Mouse (Mus musculus): ENCODE results near the gene RPS10-NUDT3. TPM values are rescaled to one million over a fixed set of nuclear protein-coding genes. Genes with fewer than 3 reads are reported as not detected.
"Not testable (repeated sequence)": the region's sequence is repeated elsewhere in the genome, so short reads cannot be mapped to it uniquely, and the experiment has no call there.

RPS10-NUDT3 gene
- polyA plus RNA-seq, 1 experiment from 2014 or later: not detected

DNA sequence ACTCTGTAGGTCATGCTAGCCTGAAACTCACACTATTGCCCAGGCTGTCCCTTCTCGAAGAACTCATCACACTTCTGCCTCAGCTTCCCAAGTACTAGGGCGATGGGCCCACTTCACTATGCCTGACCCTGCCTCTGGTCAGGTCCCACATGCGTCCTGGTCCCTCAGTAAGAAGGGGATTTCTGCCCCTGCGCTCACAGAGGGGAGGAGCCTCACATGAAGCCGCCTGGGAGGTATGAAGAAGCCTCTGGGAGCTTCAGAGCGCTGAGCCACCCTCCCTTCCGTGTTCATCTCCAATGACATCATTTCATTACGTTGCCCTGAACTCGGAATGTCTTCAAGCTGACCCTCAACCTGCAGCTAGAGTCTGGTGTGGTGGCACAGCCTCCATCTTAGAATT is 8.7 kb upstream of the RPS10-NUDT3 start:
- H3K4me2 ChIP-seq (ENCODE audit: low read length): no peak overlapping the region
- H3K36me3 ChIP-seq (ENCODE audit: control insufficient read depth, insufficient read depth): no peaks in the 10 kb centered on the region
- no peak overlapping the region for H3K4me3 ChIP-seq (replicated peaks; ENCODE audit: low read length)
- no peak for ATAC-seq
- no peak overlapping the region for H3K9ac ChIP-seq (replicated peaks; ENCODE audit: low read depth, low read length)
- 83% methylated on average over 9 of the region's 9 CpGs for WGBS
- no peak overlapping the region for H3K27ac ChIP-seq (ENCODE audit: low read length)
- no peaks in the 10 kb centered on the region for H3K9me3 ChIP-seq (ENCODE audit: control insufficient read depth, low read length)
- H3K4me1 ChIP-seq (replicated peaks; ENCODE audit: control insufficient read depth, insufficient read depth, low read length): peaks cover 11% of the 10 kb centered on the region
- H3K27me3 ChIP-seq (replicated peaks; ENCODE audit: control insufficient read depth, insufficient read depth, low read length): no peaks in the 10 kb centered on the region

DNA sequence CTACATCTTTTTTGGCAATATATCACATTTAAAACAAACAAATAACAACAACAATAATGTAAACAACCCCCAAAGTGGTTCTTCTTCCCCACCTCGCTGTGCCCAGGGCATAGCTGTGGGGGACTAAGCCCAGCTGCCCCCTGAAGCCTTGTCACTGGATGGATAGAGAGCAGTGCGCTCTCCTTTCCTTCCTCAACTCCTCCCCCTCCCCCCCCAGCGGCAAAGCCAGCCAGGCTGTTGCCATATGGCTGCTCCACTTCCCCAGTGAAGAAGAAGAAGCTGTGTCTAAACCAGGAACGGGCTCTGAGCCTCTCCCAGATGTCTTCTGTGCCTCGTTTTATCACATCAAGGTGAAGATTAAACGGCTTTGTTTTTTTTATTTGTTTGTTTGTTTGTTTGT is 8.1 kb upstream of the RPS10-NUDT3 start:
- Histone ChIP-seq H3K9me3 (ENCODE audit: control insufficient read depth, low read length) (no peaks in the 10 kb centered on the region), H3K4me3 (replicated peaks; ENCODE audit: low read length) (no peak overlapping the region), H3K4me2 (ENCODE audit: low read length) (peak overlapping the region; percentile 6), H3K27ac (ENCODE audit: low read length) (peak overlapping the region; percentile 86), H3K36me3 (ENCODE audit: control insufficient read depth, insufficient read depth) (no peaks in the 10 kb centered on the region), H3K27me3 (replicated peaks; ENCODE audit: control insufficient read depth, insufficient read depth, low read length) (no peaks in the 10 kb centered on the region), H3K4me1 (replicated peaks; ENCODE audit: control insufficient read depth, insufficient read depth, low read length) (peaks cover 11% of the 10 kb centered on the region), H3K9ac (replicated peaks; ENCODE audit: low read depth, low read length) (no peak overlapping the region)
- peak; percentile 69 for ATAC-seq
- 39% methylated on average over 6 of the region's 6 CpGs for whole genome bisulfite sequencing

DNA sequence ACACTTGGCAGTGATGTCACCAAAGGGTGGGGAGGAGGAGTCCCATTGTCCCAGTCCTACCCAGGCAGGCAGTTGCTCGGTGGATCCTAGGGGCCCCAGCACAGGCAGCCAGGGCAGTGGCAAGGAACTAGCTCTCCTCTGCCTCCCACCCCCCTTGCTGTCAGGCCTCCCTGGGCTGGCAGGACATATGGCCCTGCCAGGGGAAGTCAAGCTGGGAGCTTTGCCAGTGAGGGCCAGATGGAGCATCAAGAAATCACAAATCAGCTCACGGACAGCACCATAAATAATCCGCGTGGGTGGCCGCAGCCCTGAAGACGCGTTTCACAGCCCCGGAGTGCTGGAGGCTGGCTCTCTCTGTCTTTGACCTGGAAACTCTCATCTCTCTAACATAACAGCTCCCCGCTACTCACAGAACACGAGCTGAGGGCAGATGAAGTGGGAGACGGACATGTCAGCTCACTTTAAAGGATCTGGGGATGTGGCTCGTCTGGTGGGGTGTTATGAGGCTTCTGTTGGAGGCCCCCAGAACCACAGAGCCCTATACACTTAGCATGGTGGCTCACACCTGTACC is 7.6 kb upstream of the RPS10-NUDT3 start:
- peak overlapping the region; percentile 32; the same call in 1 of the 2 replicates for H3K9ac ChIP-seq (replicated peaks; ENCODE audit: low read depth, low read length)
- no peaks in the 10 kb centered on the region for H3K36me3 ChIP-seq (ENCODE audit: control insufficient read depth, insufficient read depth)
- WGBS: 18% methylated on average over 12 of the region's 12 CpGs
- no peak overlapping the region for H3K4me3 ChIP-seq (replicated peaks; ENCODE audit: low read length)
- peaks cover 11% of the 10 kb centered on the region for H3K4me1 ChIP-seq (replicated peaks; ENCODE audit: control insufficient read depth, insufficient read depth, low read length)
- H3K4me2 ChIP-seq (ENCODE audit: low read length): peak overlapping the region; percentile 6
- H3K27ac ChIP-seq (ENCODE audit: low read length): peak overlapping the region; percentile 86
- H3K27me3 ChIP-seq (replicated peaks; ENCODE audit: control insufficient read depth, insufficient read depth, low read length): no peaks in the 10 kb centered on the region
- no peaks in the 10 kb centered on the region for H3K9me3 ChIP-seq (ENCODE audit: control insufficient read depth, low read length)
- ATAC-seq: peak; percentile 82

DNA sequence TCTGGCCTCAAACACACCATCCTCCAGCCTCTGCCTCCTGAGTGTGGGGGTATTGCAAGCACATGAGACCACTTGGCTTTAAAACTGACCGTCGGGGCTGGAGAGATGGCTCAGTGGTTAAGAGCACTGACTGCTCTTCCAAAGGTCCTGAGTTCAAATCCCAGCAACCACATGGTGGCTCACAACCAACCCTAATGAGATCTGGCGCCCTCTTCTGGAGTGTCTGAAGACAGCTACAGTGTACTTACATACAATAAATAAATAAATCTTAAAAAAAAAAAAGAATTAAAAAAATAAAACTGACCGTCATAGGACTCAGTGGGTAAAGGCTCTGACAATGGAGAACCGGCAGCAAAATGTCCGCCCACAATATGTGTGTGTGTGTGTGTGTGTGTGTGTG is 4.8 kb upstream of the RPS10-NUDT3 start:
- not testable (repeated sequence) for H3K27me3 ChIP-seq (replicated peaks; ENCODE audit: control insufficient read depth, insufficient read depth, low read length); H3K4me3 ChIP-seq (replicated peaks; ENCODE audit: low read length); H3K9me3 ChIP-seq (ENCODE audit: control insufficient read depth, low read length); H3K27ac ChIP-seq (ENCODE audit: low read length); H3K9ac ChIP-seq (replicated peaks; ENCODE audit: low read depth, low read length); H3K36me3 ChIP-seq (ENCODE audit: control insufficient read depth, insufficient read depth); ATAC-seq; H3K4me2 ChIP-seq (ENCODE audit: low read length)
- 93% methylated on average over 6 of the region's 6 CpGs for WGBS
- peaks cover 26% of the 10 kb centered on the region for H3K4me1 ChIP-seq (replicated peaks; ENCODE audit: control insufficient read depth, insufficient read depth, low read length)

DNA sequence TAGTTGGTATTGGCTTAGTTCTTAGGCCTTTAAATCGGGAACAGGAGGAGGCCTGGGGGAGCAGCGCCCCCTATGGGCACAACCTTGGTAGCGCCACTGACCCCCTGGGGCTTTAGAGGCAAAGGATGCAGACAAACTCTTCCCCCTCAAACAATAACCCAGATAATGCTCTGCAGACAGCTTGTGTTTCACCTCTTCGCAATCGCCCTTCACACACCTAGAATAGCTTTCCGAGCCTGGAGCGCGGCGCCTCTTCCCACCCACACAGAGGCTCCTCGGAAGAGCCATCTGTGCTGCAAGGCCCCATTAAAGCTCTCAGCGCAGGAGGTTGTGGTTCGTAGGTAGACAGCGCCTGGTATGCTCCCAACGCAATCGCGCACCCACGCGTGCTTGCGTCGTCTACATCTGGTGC is 3.9 kb upstream of the RPS10-NUDT3 start:
- no peak overlapping the region for H3K4me2 ChIP-seq (ENCODE audit: low read length)
- 73% methylated on average over 20 of the region's 20 CpGs for WGBS
- no peak for ATAC-seq
- no peaks in the 10 kb centered on the region for H3K36me3 ChIP-seq (ENCODE audit: control insufficient read depth, insufficient read depth)
- no peaks in the 10 kb centered on the region for H3K27me3 ChIP-seq (replicated peaks; ENCODE audit: control insufficient read depth, insufficient read depth, low read length)
- no peak overlapping the region for H3K4me3 ChIP-seq (replicated peaks; ENCODE audit: low read length)
- H3K9me3 ChIP-seq (ENCODE audit: control insufficient read depth, low read length): no peaks in the 10 kb centered on the region
- H3K4me1 ChIP-seq (replicated peaks; ENCODE audit: control insufficient read depth, insufficient read depth, low read length): peaks cover 32% of the 10 kb centered on the region
- no peak overlapping the region for H3K9ac ChIP-seq (replicated peaks; ENCODE audit: low read depth, low read length)
- no peak overlapping the region for H3K27ac ChIP-seq (ENCODE audit: low read length)

DNA sequence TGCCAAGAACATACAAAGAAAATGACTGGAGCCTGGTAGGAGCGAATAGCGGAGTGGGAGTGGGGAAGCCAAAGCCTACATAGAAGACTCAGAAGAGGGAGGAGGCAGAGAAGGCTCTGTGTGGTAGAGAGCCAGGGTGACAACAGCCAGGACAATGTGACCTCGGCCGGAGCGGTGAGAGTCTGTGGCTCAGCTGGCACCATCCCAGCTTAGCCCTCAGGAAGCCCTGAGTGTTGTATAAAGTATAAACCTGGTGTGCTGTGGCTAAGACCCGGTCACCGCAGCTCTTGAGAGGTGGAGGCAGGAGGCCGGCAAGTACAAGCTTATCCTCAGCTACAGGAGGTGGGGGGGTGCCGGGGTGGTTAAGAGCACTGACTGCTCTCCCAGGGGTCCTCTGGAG is 2.3 kb upstream of the RPS10-NUDT3 start:
- Histone ChIP-seq H3K36me3 (ENCODE audit: control insufficient read depth, insufficient read depth) (peaks cover under 1% of the 10 kb centered on the region), H3K4me2 (ENCODE audit: low read length) (no peak overlapping the region), H3K27ac (ENCODE audit: low read length) (no peak overlapping the region), H3K9ac (replicated peaks; ENCODE audit: low read depth, low read length) (no peak overlapping the region), H3K4me1 (replicated peaks; ENCODE audit: control insufficient read depth, insufficient read depth, low read length) (peaks cover 35% of the 10 kb centered on the region), H3K4me3 (replicated peaks; ENCODE audit: low read length) (no peak overlapping the region), H3K9me3 (ENCODE audit: control insufficient read depth, low read length) (no peaks in the 10 kb centered on the region), H3K27me3 (replicated peaks; ENCODE audit: control insufficient read depth, insufficient read depth, low read length) (no peaks in the 10 kb centered on the region)
- ATAC-seq: no peak
- 75% methylated on average over 9 of the region's 9 CpGs for WGBS

DNA sequence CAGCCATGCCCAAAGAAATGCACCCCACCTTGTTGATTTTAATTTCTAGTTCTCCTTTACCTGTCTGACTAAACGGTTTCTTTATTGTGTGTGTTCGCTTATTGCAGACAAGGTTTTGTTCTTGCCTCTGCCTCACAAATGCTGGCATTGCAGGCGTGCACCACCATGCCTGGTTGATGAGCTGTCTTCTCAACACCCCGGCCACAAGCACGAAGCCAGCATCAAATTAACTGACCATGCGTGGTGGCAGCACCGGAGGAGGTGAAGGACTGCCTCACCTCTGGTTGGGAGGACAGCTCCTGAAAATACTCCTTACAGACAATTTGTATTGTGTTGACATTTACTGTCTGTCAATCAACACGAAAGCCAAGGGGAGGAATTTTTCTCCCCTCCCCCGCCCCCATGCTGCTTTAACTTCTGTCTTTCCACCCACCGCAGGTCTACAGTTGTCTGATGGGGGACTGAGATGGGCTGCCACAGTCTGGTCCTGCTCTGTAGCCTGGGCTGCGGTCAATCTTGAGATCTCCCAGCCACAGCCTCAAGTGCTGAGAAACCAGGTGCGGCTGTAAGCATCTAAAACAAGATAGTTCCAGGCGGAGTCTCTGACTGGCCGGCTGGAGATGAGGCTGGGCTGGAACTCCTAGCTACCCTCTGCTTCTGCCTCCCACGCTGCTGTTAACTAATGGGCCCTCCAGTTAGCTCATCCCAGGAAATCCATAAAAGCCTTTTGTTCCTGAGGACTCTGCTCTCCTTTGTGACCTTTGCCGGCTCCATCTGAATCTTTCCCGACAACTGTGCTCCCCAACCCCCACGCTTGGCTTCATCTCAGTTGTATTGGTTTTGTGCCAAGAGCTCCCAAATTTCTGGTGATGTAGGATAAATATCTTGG is 1.4 kb upstream of the RPS10-NUDT3 start, which contains the start of gene Rps10:
TSS of gene Rps10 (minus strand) at position 538 of the 889 bp plus-strand sequence.
- Histone ChIP-seq H3K27ac (ENCODE audit: low read length) (peak within 1 kb of the TSS; percentile 75), H3K27me3 (replicated peaks; ENCODE audit: control insufficient read depth, insufficient read depth, low read length) (no peaks in the 10 kb centered on the region), H3K36me3 (ENCODE audit: control insufficient read depth, insufficient read depth) (peaks cover 10% of the 10 kb centered on the region), H3K9me3 (ENCODE audit: control insufficient read depth, low read length) (no peaks in the 10 kb centered on the region), H3K4me2 (ENCODE audit: low read length) (peak within 1 kb of the TSS; percentile 54), H3K4me1 (replicated peaks; ENCODE audit: control insufficient read depth, insufficient read depth, low read length) (peaks cover 34% of the 10 kb centered on the region), H3K4me3 (replicated peaks; ENCODE audit: low read length) (peak within 1 kb of the TSS; percentile 78), H3K9ac (replicated peaks; ENCODE audit: low read depth, low read length) (peak within 1 kb of the TSS; percentile 23; the same call in 1 of the 2 replicates)
- WGBS: 51% methylated on average over 18 of the region's 18 CpGs
- ATAC-seq: no peak

DNA sequence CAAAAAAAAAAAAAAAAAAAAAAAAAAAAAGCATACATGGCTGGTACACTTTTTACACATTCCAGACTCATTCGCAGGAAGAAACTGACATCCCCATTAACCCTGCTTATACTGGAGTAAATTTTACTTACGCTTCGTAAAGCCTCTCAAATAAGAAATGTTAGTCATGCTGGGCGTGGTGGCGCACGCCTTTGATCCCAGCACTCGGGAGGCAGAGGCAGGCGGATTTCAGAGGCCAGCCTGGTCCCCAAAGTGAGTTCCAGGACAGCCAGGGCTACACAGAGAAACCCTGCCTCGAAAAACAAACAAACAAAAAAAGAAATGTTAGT is 517 bp upstream of the RPS10-NUDT3 start:
- not testable (repeated sequence) for H3K27me3 ChIP-seq (replicated peaks; ENCODE audit: control insufficient read depth, insufficient read depth, low read length); ATAC-seq; H3K9me3 ChIP-seq (ENCODE audit: control insufficient read depth, low read length)
- WGBS: 48% methylated on average over 9 of the region's 9 CpGs
- Histone ChIP-seq H3K4me3 (replicated peaks; ENCODE audit: low read length) (peak overlapping the region; percentile 78), H3K4me2 (ENCODE audit: low read length) (peak overlapping the region; percentile 54), H3K36me3 (ENCODE audit: control insufficient read depth, insufficient read depth) (peaks cover 15% of the 10 kb centered on the region), H3K4me1 (replicated peaks; ENCODE audit: control insufficient read depth, insufficient read depth, low read length) (peaks cover 36% of the 10 kb centered on the region), H3K27ac (ENCODE audit: low read length) (peak overlapping the region; percentile 87), H3K9ac (replicated peaks; ENCODE audit: low read depth, low read length) (peak overlapping the region; percentile 64)

DNA sequence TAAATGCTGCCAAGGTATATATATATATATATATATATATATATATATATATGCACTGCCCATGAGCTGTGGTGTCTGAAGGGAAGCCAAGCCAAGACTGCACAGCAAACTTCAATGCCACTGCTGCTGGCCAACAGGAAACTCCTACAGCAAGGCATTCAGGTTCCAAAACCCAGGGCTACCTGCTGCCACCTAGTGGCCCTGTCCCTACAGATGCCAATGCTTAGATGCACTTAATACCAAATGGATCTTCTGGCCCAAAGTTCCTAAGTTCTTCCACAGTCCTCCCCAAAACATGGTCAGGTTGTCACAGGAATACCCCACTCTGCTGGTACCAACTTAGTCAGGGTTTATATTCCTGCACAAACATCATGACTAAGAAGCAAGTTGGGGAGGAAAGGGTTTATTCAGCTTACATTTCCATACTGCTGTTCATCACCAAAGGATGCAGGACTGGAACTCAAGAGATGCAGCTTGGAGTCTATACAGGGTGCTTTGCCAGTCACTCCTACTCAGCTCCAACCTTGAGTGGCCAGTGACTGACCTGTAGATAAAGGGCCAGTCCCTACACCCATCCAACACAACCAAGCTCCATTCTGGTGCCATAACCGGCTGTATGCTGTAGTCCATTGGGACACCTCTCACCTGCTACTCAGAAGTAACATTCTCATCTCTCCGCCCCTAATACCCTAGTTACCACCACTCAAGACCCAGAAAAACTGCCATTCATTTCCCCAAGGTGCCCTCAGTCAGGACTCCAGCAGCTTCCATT is 5.6 kb downstream of the RPS10-NUDT3 start:
- peak; percentile 46; the same call in 1 of the 2 replicates for ATAC-seq
- Histone ChIP-seq H3K27me3 (replicated peaks; ENCODE audit: control insufficient read depth, insufficient read depth, low read length) (no peaks in the 10 kb centered on the region), H3K4me1 (replicated peaks; ENCODE audit: control insufficient read depth, insufficient read depth, low read length) (peaks cover 25% of the 10 kb centered on the region), H3K27ac (ENCODE audit: low read length) (no peak overlapping the region), H3K4me2 (ENCODE audit: low read length) (no peak overlapping the region), H3K9me3 (ENCODE audit: control insufficient read depth, low read length) (no peaks in the 10 kb centered on the region), H3K9ac (replicated peaks; ENCODE audit: low read depth, low read length) (no peak overlapping the region), H3K36me3 (ENCODE audit: control insufficient read depth, insufficient read depth) (peaks cover 20% of the 10 kb centered on the region), H3K4me3 (replicated peaks; ENCODE audit: low read length) (no peak overlapping the region)
- 69% methylated on average over 2 of the region's 2 CpGs for WGBS

All from forebrain, embryonic 16.5 days (tissue).